Mouse (Mus musculus): ENCODE measurements around the gene Ip6k1. TPM values are rescaled to one million over a fixed set of nuclear protein-coding genes. Genes with fewer than 3 reads are reported as not detected.
A peak's percentile ranks its signal among the peaks of the same experiment; 100 is the strongest.

The Ip6k1 gene
- total RNA-seq, 2 experiments from 2014 or later = 30.6 to 36.9 TPM

GRCm38 (mm10) chr9:108053665-108054225, 51.4 kb downstream of the Ip6k1 start:
- no peak for ATAC-seq (replicated peaks; ENCODE audit: low FRiP score, low TSS enrichment, poor library complexity, severe bottlenecking)

GRCm38 (mm10) chr9:108054331-108055040, 52.2 kb downstream of the Ip6k1 start:
- ATAC-seq (replicated peaks; ENCODE audit: low FRiP score, low TSS enrichment, poor library complexity, severe bottlenecking) = no peak

- ATAC-seq (replicated peaks; ENCODE audit: low FRiP score, low TSS enrichment, poor library complexity, severe bottlenecking) = no peak
These were observed 52.8 kb downstream of the Ip6k1 start for GRCm38 (mm10) chr9:108055061-108055460.

GRCm38 (mm10) chr9:108055661-108056237, 53.4 kb downstream of the Ip6k1 start:
- no peak for ATAC-seq (replicated peaks; ENCODE audit: low FRiP score, low TSS enrichment, poor library complexity, severe bottlenecking)

- ATAC-seq (replicated peaks; ENCODE audit: low FRiP score, low TSS enrichment, poor library complexity, severe bottlenecking) = no peak
These were observed 54.3 kb downstream of the Ip6k1 start for GRCm38 (mm10) chr9:108056361-108057261.

- ATAC-seq (replicated peaks; ENCODE audit: low FRiP score, low TSS enrichment, poor library complexity, severe bottlenecking) = no peak
These were observed 54.9 kb downstream of the Ip6k1 start for GRCm38 (mm10) chr9:108057262-108057562.

GRCm38 (mm10) chr9:108058291-108058690, 56.0 kb downstream of the Ip6k1 start:
- no peak for ATAC-seq (replicated peaks; ENCODE audit: low FRiP score, low TSS enrichment, poor library complexity, severe bottlenecking)

GRCm38 (mm10) chr9:108062142-108062541, 59.8 kb downstream of the Ip6k1 start:
- ATAC-seq (replicated peaks; ENCODE audit: low FRiP score, low TSS enrichment, poor library complexity, severe bottlenecking) = no peak

- ATAC-seq (replicated peaks; ENCODE audit: low FRiP score, low TSS enrichment, poor library complexity, severe bottlenecking) = no peak
These were observed 61.1 kb downstream of the Ip6k1 start for GRCm38 (mm10) chr9:108063361-108063760.

- ATAC-seq (replicated peaks; ENCODE audit: low FRiP score, low TSS enrichment, poor library complexity, severe bottlenecking) = peak; percentile 76
These were observed 63.2 kb downstream of the Ip6k1 start for GRCm38 (mm10) chr9:108065491-108066011.

- ATAC-seq (replicated peaks; ENCODE audit: low FRiP score, low TSS enrichment, poor library complexity, severe bottlenecking) = no peak
These were observed 64.9 kb downstream of the Ip6k1 start for GRCm38 (mm10) chr9:108067199-108067598.

- ATAC-seq (replicated peaks; ENCODE audit: low FRiP score, low TSS enrichment, poor library complexity, severe bottlenecking) = 0 out of 2 replicates have a peak, but pooled peaks have one; percentile 26
These were observed 65.6 kb downstream of the Ip6k1 start for GRCm38 (mm10) chr9:108067900-108068299.

GRCm38 (mm10) chr9:108069007-108069406, 66.7 kb downstream of the Ip6k1 start:
- no peak for ATAC-seq (replicated peaks; ENCODE audit: low FRiP score, low TSS enrichment, poor library complexity, severe bottlenecking)

GRCm38 (mm10) chr9:108069529-108069928, 67.2 kb downstream of the Ip6k1 start:
- ATAC-seq (replicated peaks; ENCODE audit: low FRiP score, low TSS enrichment, poor library complexity, severe bottlenecking) = no peak

GRCm38 (mm10) chr9:108071801-108072200, 69.5 kb downstream of the Ip6k1 start:
- no peak for ATAC-seq (replicated peaks; ENCODE audit: low FRiP score, low TSS enrichment, poor library complexity, severe bottlenecking)

- no peak for ATAC-seq (replicated peaks; ENCODE audit: low FRiP score, low TSS enrichment, poor library complexity, severe bottlenecking)
These were observed 70.2 kb downstream of the Ip6k1 start for GRCm38 (mm10) chr9:108072481-108072924.

- no peak for ATAC-seq (replicated peaks; ENCODE audit: low FRiP score, low TSS enrichment, poor library complexity, severe bottlenecking)
These were observed 71.0 kb downstream of the Ip6k1 start for GRCm38 (mm10) chr9:108073141-108073930.

GRCm38 (mm10) chr9:108080168-108080567, 77.9 kb downstream of the Ip6k1 start, which contains the start of gene Mst1:
Mst1 (plus strand) TSS chr9:108080436.
- ATAC-seq (replicated peaks; ENCODE audit: low FRiP score, low TSS enrichment, poor library complexity, severe bottlenecking) = peak; percentile 30

- ATAC-seq (replicated peaks; ENCODE audit: low FRiP score, low TSS enrichment, poor library complexity, severe bottlenecking) = no peak
These were observed 80.2 kb downstream of the Ip6k1 start for GRCm38 (mm10) chr9:108082549-108082948.

Measured in megakaryocyte-erythroid progenitor cell, adult 5-6 weeks (primary cell).